Mouse (Mus musculus): Measurements from ENCODE around the gene Zar1l. TPM values are rescaled to one million over a fixed set of nuclear protein-coding genes. Genes with fewer than 3 reads are reported as not detected.

Gene Zar1l
- total RNA-seq (2014; fragmentation: Nextera tagmentation) = not detected in 2 replicates
- not detected in 2 replicates for total RNA-seq (2017)

- no peak for ATAC-seq (replicated peaks; ENCODE audit: low FRiP score, low TSS enrichment, poor library complexity, severe bottlenecking)
Observed at GRCm38 (mm10) chr5:150518064-150518463, at the start of gene Zar1l. TSS of gene Zar1l (minus strand) at chr5:150518164.

- ATAC-seq (replicated peaks; ENCODE audit: low FRiP score, low TSS enrichment, poor library complexity, severe bottlenecking) = no peak
Observed at GRCm38 (mm10) chr5:150566971-150567370, 49.0 kb upstream of the Zar1l start.

GRCm38 (mm10) chr5:150566226-150566625 is 48.3 kb upstream of the Zar1l start:
- no peak for ATAC-seq (replicated peaks; ENCODE audit: low FRiP score, low TSS enrichment, poor library complexity, severe bottlenecking)

GRCm38 (mm10) chr5:150564426-150564825 is 46.5 kb upstream of the Zar1l start:
- ATAC-seq (replicated peaks; ENCODE audit: low FRiP score, low TSS enrichment, poor library complexity, severe bottlenecking) = no peak

- ATAC-seq (replicated peaks; ENCODE audit: low FRiP score, low TSS enrichment, poor library complexity, severe bottlenecking) = 0 out of 2 replicates have a peak, but pooled peaks have one; percentile 15
Observed at GRCm38 (mm10) chr5:150561783-150562182, 43.8 kb upstream of the Zar1l start.

GRCm38 (mm10) chr5:150561376-150561775 is 43.4 kb upstream of the Zar1l start:
- ATAC-seq (replicated peaks; ENCODE audit: low FRiP score, low TSS enrichment, poor library complexity, severe bottlenecking) = no peak

- ATAC-seq (replicated peaks; ENCODE audit: low FRiP score, low TSS enrichment, poor library complexity, severe bottlenecking) = no peak
Observed at GRCm38 (mm10) chr5:150560851-150561250, 42.9 kb upstream of the Zar1l start.

- no peak for ATAC-seq (replicated peaks; ENCODE audit: low FRiP score, low TSS enrichment, poor library complexity, severe bottlenecking)
Observed at GRCm38 (mm10) chr5:150559519-150560103, 41.6 kb upstream of the Zar1l start.

- no peak; the same call in 1 of the 2 replicates for ATAC-seq (replicated peaks; ENCODE audit: low FRiP score, low TSS enrichment, poor library complexity, severe bottlenecking)
Observed at GRCm38 (mm10) chr5:150551637-150552036, 33.7 kb upstream of the Zar1l start.

GRCm38 (mm10) chr5:150543184-150543583 is 25.2 kb upstream of the Zar1l start:
- ATAC-seq (replicated peaks; ENCODE audit: low FRiP score, low TSS enrichment, poor library complexity, severe bottlenecking) = no peak

GRCm38 (mm10) chr5:150541302-150541701 is 23.3 kb upstream of the Zar1l start:
- ATAC-seq (replicated peaks; ENCODE audit: low FRiP score, low TSS enrichment, poor library complexity, severe bottlenecking) = no peak

- ATAC-seq (replicated peaks; ENCODE audit: low FRiP score, low TSS enrichment, poor library complexity, severe bottlenecking) = no peak
Observed at GRCm38 (mm10) chr5:150525239-150525638, 7.3 kb upstream of the Zar1l start.

- ATAC-seq (replicated peaks; ENCODE audit: low FRiP score, low TSS enrichment, poor library complexity, severe bottlenecking) = peak; percentile 42
Observed at GRCm38 (mm10) chr5:150522867-150523234, 4.9 kb upstream of the Zar1l start.

GRCm38 (mm10) chr5:150521937-150522866 is 4.2 kb upstream of the Zar1l start, which contains the start of gene Brca2:
TSS of gene Brca2 (plus strand) at chr5:150522630.
- ATAC-seq (replicated peaks; ENCODE audit: low FRiP score, low TSS enrichment, poor library complexity, severe bottlenecking) = peak; percentile 94

- ATAC-seq (replicated peaks; ENCODE audit: low FRiP score, low TSS enrichment, poor library complexity, severe bottlenecking) = peak; percentile 35; the same call in 1 of the 2 replicates
Observed at GRCm38 (mm10) chr5:150519551-150519950, 1.6 kb upstream of the Zar1l start.

- ATAC-seq (replicated peaks; ENCODE audit: low FRiP score, low TSS enrichment, poor library complexity, severe bottlenecking) = 0 out of 2 replicates have a peak, but pooled peaks have one; percentile 50
Observed at GRCm38 (mm10) chr5:150514027-150514426, 3.9 kb downstream of the Zar1l start.

GRCm38 (mm10) chr5:150513264-150513663 is 4.7 kb downstream of the Zar1l start:
- no peak for ATAC-seq (replicated peaks; ENCODE audit: low FRiP score, low TSS enrichment, poor library complexity, severe bottlenecking)

GRCm38 (mm10) chr5:150510451-150511225 is 7.3 kb downstream of the Zar1l start:
- peak; percentile 66 for ATAC-seq (replicated peaks; ENCODE audit: low FRiP score, low TSS enrichment, poor library complexity, severe bottlenecking)

- peak; percentile 86 for ATAC-seq (replicated peaks; ENCODE audit: low FRiP score, low TSS enrichment, poor library complexity, severe bottlenecking)
Observed at GRCm38 (mm10) chr5:150495792-150496191, 22.2 kb downstream of the Zar1l start.
